Mouse (Mus musculus) thymus, adult 2 months (tissue): ENCODE measurements at regions not wholly inside any gene's neighbourhood (a gene's known extent, or its start where the extent isn't known, plus 50 kb on each side); places are given as distances from the start of the nearest gene placed in this dataset.

ENCODE experiments used
- DNase-seq: peaks from one replicate; pipeline ENCODE4 v3.0.0; 2021
- H3K27ac ChIP-seq: fragments of 200-500 bp; 2 replicates; pipeline ENCODE4 v1.5.1; 2012; ENCODE audit warnings: low read length, control low read depth; ENCODE audit not compliant: control insufficient read depth, insufficient read depth
- H3K27me3 ChIP-seq: fragments of 200-500 bp; 2 replicates; pipeline ENCODE4 v1.6.1; 2012; ENCODE audit warnings: mild to moderate bottlenecking, low read length, moderate library complexity, mixed read lengths; ENCODE audit not compliant: control insufficient read depth, insufficient read depth
- H3K36me3 ChIP-seq: fragments of 200-500 bp; 2 replicates; pipeline ENCODE4 v1.6.1; 2012; ENCODE audit warnings: mild to moderate bottlenecking, low read length, moderate library complexity; ENCODE audit not compliant: control insufficient read depth, insufficient read depth
- H3K4me1 ChIP-seq: fragments of 200-500 bp; replicated peaks from 2 replicates; pipeline ENCODE4 v1.6.1; 2012; ENCODE audit warnings: low read length; ENCODE audit not compliant: control insufficient read depth, insufficient read depth
- H3K4me3 ChIP-seq: fragments of 200-500 bp; 2 replicates; pipeline ENCODE4 v1.5.1; 2012; ENCODE audit warnings: mild to moderate bottlenecking, low read length, control low read depth, moderate library complexity; ENCODE audit not compliant: control insufficient read depth, insufficient read depth
- CTCF ChIP-seq: fragments of 200-500 bp; IDR thresholded peaks from 2 replicates; pipeline ENCODE4 v1.5.1; 2012; ENCODE audit warnings: mild to moderate bottlenecking, control low read depth, low read length, moderate library complexity, borderline replicate concordance; ENCODE audit not compliant: control insufficient read depth, poor library complexity, insufficient read depth; ENCODE audit errors: extremely low read depth
- POLR2A ChIP-seq: fragments of 200-500 bp; IDR thresholded peaks from 2 replicates; pipeline ENCODE4 v1.6.1; 2012; ENCODE audit warnings: mild to moderate bottlenecking, low read length, control low read depth, moderate library complexity; ENCODE audit not compliant: control insufficient read depth, poor library complexity, insufficient read depth; ENCODE audit errors: extremely low read depth
- WGBS: fragments of 180-500 bp; shearing (Covaris S2); methylation state at CpG from one replicate; pipeline ENCODE4 v1.1.7; 2018; 5-methylcytosine and 5-hydroxymethylcytosine counted together

GRCm38 (mm10) chr6:4193286-4193685 is 106.5 kb upstream of the Bet1 start:
- Histone ChIP-seq H3K4me3 (no peak overlapping the region), H3K36me3 (no peaks in the 10 kb centered on the region), H3K4me1 (no peaks in the 10 kb centered on the region), H3K27ac (no peak overlapping the region), H3K27me3 (no peaks in the 10 kb centered on the region)
- WGBS: 84% methylated on average over 5 of the region's 5 CpGs
- no peak for TF ChIP-seq POLR2A
- TF ChIP-seq CTCF: no peak
- no peak for DNase-seq

GRCm38 (mm10) chr6:4201176-4201575 is 114.4 kb upstream of the Bet1 start:
- no peaks in the 10 kb centered on the region for H3K36me3 ChIP-seq
- H3K4me3 ChIP-seq: no peak overlapping the region
- no peak for DNase-seq
- no peaks in the 10 kb centered on the region for H3K27me3 ChIP-seq
- TF ChIP-seq POLR2A (no peak), CTCF (no peak)
- H3K27ac ChIP-seq: no peak overlapping the region
- no peaks in the 10 kb centered on the region for H3K4me1 ChIP-seq
- WGBS: 84% methylated on average over 2 of the region's 2 CpGs

GRCm38 (mm10) chr6:4205681-4206080 is 118.9 kb upstream of the Bet1 start:
- 90% methylated on average over 5 of the region's 5 CpGs for WGBS
- TF ChIP-seq CTCF (no peak), POLR2A (no peak)
- H3K4me1 ChIP-seq: no peaks in the 10 kb centered on the region
- DNase-seq: no peak
- H3K4me3 ChIP-seq: no peak overlapping the region
- H3K36me3 ChIP-seq: no peaks in the 10 kb centered on the region
- no peak overlapping the region for H3K27ac ChIP-seq
- no peaks in the 10 kb centered on the region for H3K27me3 ChIP-seq

GRCm38 (mm10) chr6:4245265-4246112 is 158.7 kb upstream of the Bet1 start:
- no peaks in the 10 kb centered on the region for H3K36me3 ChIP-seq
- H3K4me3 ChIP-seq: no peak overlapping the region
- no peaks in the 10 kb centered on the region for H3K27me3 ChIP-seq
- WGBS: 86% methylated on average over 9 of the region's 9 CpGs
- no peaks in the 10 kb centered on the region for H3K4me1 ChIP-seq
- DNase-seq: no peak
- no peak overlapping the region for H3K27ac ChIP-seq
- no peak for TF ChIP-seq CTCF
- TF ChIP-seq POLR2A: no peak

- no peak for TF ChIP-seq POLR2A
- no peak for TF ChIP-seq CTCF
Measured at GRCm38 (mm10) chr6:4246113-4246419, 159.3 kb upstream of the Bet1 start.

GRCm38 (mm10) chr6:4276607-4277006 is 189.8 kb upstream of the Bet1 start:
- WGBS: 16% methylated on average over 4 of the region's 4 CpGs
- no peak for TF ChIP-seq POLR2A
- no peak for TF ChIP-seq CTCF

More at GRCm38 (mm10) chr6:4246113-4246419, 159.3 kb upstream of the Bet1 start:
- no peak overlapping the region for H3K27ac ChIP-seq
- no peaks in the 10 kb centered on the region for H3K4me1 ChIP-seq
- 94% methylated on average over 2 of the region's 2 CpGs for WGBS
- DNase-seq: no peak
- no peak overlapping the region for H3K4me3 ChIP-seq
- no peaks in the 10 kb centered on the region for H3K36me3 ChIP-seq
- no peaks in the 10 kb centered on the region for H3K27me3 ChIP-seq

More at GRCm38 (mm10) chr6:4276607-4277006, 189.8 kb upstream of the Bet1 start:
- Histone ChIP-seq H3K4me1 (no peaks in the 10 kb centered on the region), H3K27ac (no peak overlapping the region), H3K4me3 (no peak overlapping the region), H3K36me3 (no peaks in the 10 kb centered on the region), H3K27me3 (no peaks in the 10 kb centered on the region)
- DNase-seq: no peak
